Mouse (Mus musculus): ENCODE results near the gene Espn.
A peak's percentile ranks its signal among the peaks of the same experiment; 100 is the strongest.

Espn gene

DNA sequence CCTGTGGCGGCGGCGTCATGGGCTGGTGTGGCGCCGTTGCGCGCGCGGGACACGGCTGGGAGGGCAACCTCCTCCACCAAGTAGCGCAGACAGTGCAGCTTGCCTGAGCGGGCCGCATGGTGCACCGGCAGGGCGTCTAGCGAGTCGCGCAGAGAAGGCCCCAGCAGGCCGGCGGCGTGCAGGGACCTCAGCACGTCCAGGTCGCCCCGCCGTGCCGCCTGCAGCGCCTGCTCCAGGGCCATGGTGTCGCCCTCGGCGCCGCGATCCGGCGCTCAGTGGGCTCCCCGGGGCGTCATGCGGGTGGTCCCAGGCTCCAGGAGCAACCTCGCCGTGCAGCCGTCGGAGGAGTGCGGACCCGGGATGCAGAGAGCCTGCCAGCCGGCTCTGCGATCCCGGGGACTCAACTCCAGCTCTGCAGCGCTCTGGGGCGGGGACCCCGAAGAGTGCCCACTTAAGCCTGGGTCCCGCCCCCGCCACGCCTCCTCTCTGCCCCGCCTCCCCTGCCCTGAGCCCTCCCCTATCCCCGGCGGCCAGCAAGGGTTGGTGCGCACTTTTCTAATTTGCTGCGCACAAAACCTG lies at the start of gene Espn:
Gene Espn, minus strand, starts transcription at position 406 of the 579 bp plus-strand sequence.
- no peak for DNase-seq (ENCODE audit: low read depth)

DNA sequence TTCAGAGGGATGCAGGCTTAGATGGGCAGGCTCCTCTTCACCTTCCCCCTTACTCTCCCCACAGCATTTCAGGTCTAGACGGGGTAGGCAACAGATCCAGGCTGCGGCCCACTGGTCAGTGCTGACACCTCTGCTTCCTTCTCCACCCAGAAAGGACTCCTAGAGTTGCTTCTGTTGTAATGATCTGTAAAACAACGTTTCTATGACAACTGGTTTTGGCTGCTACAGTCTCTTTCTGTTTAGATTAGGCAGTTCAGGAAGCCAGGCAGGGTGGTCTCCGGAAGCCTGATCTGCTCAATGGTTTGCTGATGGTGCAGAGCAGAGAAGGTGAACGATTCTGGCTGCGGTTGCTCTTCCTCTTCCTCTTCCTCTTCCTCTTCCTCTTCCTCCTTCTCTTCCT lies 49.3 kb upstream of the Espn start:
- no peak for DNase-seq (ENCODE audit: low read depth)

DNA sequence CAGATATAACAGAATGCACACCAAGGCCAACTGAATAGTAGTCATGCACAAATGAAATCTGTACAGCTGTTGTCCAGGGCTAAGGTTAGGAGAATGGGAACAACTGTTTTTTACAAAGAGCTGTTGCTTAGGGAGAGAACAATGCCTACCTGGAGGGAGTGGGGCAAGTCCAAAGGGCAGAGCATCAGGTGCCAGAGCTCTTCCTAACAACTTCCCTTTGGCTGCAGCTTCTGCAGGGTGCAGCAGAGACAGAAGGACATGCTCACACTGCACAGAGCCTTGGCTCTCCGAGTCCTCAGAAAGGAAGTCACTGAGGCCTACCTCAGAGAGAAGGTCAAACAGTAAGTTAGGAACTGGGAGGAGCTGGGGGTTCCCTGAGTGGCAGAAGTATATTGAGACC lies 47.4 kb upstream of the Espn start:
- DNase-seq (ENCODE audit: low read depth), result no peak

DNA sequence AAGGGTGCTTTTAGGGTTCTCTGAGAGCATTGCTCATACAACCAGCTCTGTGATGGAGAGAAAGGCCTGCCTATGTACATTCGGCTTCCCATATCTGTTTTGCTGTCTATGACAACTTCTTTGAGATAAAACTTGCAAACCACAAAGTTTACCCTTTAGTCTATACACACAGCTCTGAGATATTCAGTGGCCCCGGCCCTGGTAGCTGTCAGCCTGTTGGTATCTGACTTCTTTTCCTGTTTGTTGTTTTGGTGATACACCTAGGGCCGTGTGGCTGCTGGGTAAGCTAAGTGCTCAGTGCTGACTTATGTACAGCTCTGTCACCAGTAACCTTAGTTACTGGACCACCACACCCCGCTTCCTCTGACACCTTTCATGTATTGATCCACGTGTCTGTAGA lies 45.4 kb upstream of the Espn start:
- no peak for DNase-seq (ENCODE audit: low read depth)

DNA sequence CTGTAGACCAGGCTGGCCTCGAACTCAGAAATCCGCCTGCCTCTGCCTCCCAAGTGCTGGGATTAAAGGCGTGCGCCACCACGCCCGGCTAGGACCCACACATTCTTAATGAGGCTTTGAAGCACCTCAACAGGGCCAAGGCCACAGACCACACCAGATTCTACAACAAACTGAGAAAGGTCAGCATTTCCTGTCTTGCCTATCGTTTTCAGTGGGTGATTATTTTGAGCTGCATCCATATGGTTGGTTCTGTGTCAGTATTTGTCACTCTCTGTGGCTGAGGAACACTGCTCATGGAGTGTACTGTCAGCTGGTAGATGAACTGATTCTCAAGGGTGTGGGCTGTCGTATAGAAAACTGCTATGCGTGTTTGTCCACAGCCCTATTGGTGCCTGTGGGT lies 44.1 kb upstream of the Espn start:
- no peak for DNase-seq (ENCODE audit: low read depth)

DNA sequence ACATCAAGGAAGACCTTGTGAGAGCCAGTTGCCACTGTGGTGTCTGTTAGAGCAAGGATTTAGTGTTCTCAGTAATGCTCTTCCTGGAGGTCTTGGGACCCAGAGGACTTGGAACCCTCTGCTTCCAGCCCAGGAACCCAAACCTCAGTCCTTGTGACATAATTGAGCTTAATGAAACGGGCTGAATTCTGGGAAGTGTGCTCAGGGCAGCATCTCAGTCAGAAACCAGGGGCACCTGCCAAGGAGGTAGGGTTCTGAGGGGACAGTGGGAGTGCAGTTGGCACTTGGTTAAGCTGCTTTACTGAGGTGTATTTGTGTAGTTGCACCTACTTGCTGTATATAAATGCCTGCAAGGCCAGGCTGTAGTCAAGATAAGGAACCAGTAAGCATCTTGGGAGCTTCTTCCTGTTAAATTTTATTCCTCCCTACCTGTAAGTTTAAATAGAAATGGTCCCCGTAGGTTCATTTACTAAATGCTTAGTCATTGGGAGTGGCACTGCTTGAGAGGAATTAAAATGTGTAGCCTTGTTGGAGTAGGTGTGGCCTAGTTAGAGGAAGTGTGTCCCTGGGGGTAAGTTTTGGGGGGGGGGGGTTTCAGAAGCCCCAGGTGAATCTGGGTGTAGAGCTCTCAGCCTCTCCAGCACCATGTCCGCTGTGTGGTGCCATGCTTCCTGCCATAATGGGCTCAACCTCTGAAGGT lies 42.5 kb upstream of the Espn start:
- DNase-seq (ENCODE audit: low read depth), result no peak

DNA sequence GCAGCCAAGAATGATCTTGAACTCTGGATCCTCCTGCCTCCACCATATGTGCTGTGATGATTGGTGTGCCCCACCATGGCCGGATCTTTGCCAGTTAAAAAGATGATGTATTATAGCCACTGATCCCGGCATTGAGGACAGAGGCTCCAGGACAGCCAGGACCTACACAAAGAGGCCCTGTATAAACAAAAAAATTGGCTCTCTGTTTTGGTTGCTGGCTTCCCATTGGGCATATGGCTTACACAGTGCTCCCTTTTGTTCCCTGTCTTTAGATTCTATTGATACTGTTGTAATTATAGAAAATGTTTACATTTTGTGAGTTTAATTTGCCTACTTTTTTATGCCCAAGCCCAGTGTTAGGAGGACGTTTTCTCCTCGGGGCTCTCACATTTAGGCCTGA lies 40.4 kb upstream of the Espn start:
- DNase-seq (ENCODE audit: low read depth), result no peak

DNA sequence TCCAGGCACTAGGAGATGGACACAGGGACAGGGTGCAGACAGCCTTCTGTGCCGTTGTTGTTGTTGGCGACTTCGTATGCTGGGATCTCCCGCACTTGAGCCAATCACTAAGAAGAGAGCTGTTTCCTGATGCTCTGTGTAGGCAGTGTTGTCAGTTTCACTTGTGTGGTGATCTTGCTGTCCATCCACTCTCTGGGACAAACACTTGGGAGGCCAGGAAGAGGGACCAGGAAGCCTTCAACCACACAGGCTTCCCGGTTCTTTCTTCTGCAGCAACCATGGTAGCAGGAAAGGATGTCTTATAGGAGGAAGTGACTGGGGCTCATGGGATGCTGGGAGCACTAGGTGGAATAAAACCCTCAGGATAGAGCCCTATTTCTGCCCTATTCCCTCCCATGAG lies 38.5 kb upstream of the Espn start:
- no peak for DNase-seq (ENCODE audit: low read depth)

DNA sequence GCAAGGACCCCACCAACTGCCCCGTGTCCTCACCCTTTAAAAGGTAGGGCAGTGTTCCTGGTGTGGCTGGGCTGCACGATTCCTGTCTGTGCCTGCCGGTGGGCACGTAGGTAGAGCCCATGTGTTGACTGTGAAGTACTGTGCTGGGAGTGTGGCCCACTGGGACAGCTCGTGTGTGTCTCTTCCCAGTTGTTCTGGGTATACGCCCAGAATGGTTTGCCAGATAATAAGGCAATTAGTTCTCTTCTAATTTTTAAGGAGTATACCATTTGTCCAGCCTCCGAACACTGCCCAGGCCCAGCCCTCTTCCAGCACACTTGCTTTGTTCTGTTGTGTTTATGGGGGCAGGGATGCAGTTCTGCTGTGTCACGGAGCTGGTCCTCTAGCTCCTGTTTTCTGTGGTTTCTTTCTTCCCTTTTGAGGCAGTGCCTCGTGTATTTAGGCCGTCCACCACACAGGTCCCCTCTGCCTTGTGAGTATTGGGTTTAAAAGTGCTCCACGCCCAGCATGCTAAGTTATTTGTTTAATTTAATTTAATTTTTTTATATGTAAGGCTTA lies 38.0 kb upstream of the Espn start:
- no peak for DNase-seq (ENCODE audit: low read depth)

DNA sequence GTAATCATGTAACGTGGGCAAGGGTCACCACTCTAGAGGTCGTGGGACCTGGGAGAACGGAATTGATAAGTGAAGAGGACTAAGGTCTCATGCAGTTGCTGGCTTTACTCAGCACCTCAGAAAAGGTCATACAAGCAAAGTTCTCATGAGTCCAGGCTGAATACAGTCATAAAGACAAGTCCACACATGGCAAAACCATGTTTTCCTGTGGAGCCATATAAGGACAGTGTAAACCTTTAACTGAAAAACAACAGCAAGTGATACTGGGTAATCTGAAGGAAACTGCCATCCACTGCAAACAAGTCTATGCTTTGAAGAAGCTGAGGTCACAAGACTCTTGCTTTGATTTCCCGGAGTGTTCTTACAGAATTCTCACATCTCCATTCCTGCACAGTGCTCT lies 37.5 kb upstream of the Espn start:
- no peak for DNase-seq (ENCODE audit: low read depth)

DNA sequence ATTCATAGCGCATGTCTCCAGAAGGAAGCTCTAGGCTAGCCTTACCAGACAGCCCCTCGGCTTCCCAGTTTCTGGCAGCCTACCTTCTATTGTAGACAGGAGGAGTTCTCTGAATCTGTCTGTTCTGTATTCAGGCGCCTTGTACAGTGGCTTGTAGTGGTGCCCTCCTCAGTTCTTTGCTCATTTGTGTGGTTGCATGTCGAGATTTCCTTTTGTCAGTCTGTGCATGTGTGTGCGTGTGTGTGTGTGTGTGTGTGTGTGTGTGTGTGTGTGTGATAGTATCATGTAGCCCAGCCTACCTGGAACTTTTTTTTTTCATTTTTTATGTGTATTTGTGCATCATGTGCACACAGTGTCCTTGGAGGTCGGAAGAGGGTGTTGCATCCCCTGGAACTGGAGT lies 36.9 kb upstream of the Espn start:
- DNase-seq (ENCODE audit: low read depth), result no peak

DNA sequence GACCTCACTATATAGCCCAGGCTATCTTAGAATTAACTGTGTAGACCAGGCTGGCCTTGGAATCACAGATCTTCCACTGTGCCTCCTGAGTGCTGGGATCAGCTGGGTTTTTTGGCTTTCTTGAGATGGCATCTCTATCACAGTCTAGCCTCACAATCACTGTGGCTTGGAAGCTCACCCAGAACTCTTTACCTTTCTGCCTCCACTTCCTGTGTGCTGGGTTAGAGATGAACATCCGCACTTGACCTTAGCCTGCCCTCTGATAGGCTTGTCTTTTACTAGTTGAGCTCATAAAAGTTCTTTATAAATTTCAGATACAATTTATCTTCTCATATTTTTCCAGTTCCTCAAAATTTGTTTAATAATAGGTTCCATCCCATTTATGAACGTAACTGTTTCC lies 36.5 kb upstream of the Espn start:
- DNase-seq (ENCODE audit: low read depth), result no peak

DNA sequence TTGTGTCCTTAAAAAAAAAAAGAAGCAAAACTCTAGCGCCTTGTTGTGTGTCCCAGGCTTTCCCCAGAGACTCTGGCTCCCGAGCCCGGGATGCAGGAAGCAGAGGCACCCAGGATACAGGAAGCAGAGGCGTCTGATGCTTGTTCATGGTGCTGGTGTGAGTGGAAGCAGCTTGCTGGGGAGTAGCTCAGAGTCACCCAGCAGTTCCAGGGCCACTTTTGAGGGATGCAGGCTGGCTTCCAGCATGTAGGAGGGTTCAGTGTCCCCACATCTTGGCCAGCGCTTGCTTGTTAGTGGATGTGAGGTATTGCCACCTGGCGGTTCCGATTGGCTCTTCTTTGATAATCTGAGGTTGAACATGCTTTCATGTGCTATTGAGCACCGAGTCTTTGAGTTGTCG lies 35.0 kb upstream of the Espn start:
- DNase-seq (ENCODE audit: low read depth), result no peak

DNA sequence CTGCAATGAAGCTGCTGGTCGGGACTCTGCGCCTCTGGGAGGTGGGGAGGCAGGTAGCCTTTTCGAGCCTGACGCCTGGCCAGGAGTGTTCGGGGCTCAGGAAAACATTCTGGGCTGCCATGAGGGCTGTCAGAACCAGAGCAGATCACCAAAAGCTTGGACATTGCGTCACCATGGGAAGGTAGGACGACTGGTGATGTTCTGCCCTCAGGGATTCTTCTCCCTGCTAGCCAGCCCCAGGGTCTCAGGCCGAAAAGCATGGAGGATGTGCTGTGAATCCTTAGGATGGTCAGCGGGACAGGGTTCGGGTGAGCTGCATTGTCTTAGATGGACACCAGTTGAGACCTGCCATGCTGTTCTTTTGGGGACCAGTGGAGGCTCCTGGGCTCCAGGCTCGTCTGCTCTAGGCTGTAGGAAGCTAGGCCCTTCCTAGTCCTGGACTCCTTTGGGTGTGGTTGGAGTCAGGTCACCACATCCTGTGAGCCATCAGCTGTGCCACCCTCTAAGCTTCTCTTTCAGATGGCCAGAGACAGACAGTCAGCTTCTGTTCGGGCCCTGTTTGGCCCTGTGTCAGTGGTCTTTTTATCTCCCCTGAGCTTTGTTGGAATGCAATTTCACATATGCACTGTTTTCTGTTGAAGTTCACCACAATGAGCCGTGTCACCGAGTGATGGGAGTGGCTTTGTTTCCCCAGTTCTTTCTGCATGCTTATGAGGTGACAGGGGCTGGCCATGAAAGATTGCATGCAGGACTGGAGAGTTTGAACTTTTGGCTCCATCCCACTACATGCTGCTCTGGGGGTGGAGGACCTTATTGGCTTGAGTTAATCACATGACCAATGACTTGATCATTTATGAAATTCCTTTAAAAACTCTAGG lies 34.3 kb upstream of the Espn start:
- DNase-seq (ENCODE audit: low read depth), result peak; percentile 65

DNA sequence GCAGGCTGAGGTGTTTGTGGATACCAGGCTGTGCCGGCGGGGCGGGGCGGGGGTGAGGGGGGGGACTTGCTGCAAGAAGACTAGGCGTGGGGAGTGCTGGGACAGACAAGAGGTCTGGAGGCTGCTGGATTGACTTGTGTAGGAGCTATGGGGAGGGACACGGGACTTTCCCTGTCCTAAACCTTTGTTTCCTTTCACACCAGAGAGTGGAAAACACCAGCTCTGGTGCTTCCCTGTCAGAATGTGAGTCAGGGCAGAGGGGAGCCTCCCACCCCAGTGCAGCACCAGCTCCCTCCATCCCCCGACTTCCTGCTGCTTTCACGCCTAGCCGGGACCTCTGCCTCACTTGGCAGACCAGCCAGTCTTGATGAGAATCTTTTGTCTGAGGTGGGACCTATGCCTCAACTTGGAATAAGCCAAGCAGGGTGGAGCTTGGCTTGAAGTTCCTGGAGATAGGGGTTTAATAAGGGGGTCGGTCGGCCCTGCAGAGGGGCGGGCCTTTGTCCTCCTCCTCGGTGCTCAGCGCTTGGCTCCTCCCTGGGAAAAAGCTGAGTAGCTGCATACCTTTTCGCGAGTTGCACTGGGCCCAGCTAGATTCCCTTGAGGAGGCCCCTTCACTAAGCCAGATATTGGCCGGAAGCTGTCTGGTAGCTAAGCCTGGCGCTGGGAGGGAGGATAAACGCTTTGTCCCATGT lies 33.5 kb upstream of the Espn start:
- peak; percentile 62 for DNase-seq (ENCODE audit: low read depth)

DNA sequence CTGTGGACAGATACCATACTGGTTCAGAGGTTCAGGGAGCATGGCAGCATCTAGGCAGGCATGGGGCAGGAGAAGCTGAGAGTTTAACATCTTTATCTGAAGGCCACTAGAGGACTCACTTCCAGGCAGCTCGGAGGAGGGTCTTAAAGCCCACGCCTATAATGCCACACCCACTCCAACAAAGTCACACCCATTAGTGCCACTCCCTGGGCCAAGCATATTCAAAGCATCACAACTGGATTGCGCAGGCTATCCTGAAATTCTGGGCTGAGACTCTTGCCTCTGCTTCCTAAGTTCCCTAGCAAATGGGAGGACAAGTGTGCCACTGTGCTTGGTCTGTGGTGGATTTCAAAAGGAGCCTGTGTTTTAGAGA lies 33.0 kb upstream of the Espn start:
- DNase-seq (ENCODE audit: low read depth), result peak; percentile 71

DNA sequence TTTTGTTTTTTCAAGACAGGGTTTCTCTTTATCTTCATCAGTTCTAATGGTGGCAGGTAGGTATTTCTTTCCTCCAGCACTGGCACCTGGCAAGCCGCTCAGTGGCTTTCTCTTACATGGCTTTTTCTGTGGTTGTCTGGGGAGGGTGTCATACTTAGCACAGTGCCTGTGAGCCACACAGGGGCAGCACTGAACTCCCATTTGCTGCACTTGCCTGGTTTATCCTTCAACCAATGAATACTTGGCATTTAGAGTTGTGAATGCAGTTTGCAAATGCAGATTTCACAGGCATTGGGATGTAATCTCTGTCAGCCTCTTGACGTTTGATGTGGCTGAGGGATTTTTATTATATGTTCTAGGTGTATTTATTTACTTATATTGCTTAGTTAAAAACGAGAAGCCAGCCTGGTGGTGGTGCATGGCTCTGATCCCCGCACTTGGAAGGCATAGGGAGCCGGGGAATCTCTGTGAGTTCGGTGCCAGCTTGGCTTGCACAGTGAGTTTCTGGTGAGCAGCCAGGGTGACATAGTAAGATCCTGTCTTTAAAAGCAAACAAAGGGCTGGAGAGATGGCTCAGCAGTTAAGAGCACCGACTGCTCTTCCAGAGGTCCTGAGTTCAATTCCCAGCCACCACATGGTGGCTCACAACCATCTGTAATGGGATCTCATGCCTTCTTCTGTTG lies 32.3 kb upstream of the Espn start:
- DNase-seq (ENCODE audit: low read depth), result no peak

DNA sequence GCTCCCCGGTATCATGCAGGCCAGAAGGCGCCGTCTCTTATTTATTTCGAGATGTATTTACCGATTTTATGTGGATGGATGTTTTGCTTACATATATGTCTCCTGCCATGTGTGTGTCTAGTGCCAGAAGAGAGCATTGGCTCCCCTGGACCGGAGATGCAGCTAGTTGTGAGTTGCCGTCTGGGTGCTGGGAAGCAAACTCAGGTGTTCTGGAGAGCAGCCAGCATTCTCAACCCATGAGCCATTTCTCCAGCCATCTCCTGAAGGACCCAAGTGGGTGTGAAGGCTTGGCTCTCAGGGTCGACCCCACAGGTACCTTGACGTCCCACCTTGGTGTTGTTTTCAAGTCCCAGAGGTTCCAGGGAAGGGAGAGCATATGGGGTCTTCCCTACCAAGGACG lies 30.0 kb upstream of the Espn start:
- no peak for DNase-seq (ENCODE audit: low read depth)

DNA sequence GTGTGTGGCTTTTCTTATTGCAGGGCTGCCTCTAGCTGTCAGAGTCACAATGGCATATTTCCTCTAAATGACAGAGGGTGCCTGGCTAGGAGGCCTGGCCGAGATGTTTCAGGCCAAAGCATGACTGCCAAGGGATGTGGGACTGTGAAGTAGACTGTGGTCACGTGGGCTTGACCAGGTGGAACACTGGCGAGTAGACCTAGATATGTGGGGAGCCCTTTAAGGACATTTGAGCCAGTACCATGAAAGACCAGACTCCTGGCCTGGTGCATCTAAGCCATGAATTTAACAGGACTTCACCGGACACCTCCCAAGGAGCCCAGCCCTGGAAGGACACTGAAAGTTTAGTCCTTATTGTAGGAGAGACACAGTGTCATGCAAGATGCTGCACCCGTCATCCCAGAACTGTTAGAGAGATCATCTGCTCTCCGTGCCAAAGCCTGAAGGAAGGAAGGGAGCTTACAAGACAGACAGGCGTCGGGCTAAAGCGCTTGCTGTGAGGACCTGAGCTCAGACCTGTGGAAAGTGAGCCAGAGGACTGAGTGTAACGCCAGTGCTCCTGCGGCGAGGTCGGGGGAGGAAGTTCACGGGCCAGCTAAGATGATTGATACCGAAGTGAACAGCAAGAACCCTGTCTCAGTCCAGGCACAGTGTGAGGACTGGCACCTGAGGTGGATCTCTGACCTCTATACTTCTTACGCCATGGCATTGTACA lies 27.9 kb upstream of the Espn start:
- no peak for DNase-seq (ENCODE audit: low read depth)

DNA sequence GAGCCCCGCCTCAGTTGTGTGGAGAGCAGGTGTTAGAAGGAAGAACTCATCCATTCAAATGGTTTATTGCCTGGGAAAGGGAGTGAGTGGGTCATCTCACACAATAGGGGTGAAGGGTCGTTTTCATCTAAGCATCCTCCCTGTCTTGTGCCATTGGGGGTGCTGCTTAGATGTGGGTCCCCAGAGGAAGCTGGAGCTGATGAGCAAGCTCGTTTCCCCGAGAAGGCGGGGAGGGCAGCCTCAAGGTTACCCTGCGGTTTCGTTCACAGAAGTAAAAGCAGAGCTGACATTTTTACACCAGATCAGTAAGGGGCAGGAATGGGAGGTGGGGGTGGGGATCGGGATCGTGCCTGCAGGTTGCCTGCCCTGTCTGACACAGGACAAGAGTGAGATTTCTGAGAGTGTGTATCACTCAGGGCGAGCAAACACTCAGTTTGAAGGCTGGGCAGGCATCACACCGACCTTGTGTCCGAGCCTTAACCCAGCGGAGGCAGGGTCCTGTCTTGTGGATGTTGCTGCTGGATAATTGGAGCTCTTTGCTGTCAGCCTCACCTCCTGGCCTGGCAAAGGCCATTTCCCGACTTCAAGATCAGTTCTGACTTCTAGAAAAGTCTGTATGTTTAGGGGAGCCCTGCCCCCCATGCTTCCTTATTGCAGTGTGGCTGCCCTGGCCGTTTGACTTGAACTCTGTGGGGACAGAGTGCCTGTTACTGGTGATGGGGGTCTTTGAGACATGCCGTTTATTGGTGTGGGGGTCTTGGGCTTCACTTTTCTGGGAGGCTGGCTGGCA lies 26.9 kb upstream of the Espn start:
- no peak for DNase-seq (ENCODE audit: low read depth)
